Mouse (Mus musculus) brown adipose tissue, adult 24 weeks (tissue): ENCODE results near the gene Agbl4. TPM values are rescaled to one million over a fixed set of nuclear protein-coding genes. Genes with fewer than 3 reads are reported as not detected.

Experiments
- H3K27ac ChIP-seq: fragments of 200-500 bp; replicated peaks from 2 replicates; pipeline ENCODE4 v1.5.1; 2012; ENCODE audit warnings: low read depth, mild to moderate bottlenecking, low read length
- H3K4me1 ChIP-seq: fragments of 200-500 bp; 2 replicates; pipeline ENCODE4 v1.6.1; 2012; ENCODE audit warnings: low read length, mixed read lengths; ENCODE audit not compliant: control insufficient read depth, insufficient read depth, insufficient read length
- H3K4me3 ChIP-seq: fragments of 200-500 bp; 2 replicates; pipeline ENCODE4 v1.5.1; 2012; ENCODE audit warnings: low read depth, mild to moderate bottlenecking, low read length, moderate library complexity; ENCODE audit not compliant: insufficient read depth
- polyA plus RNA-seq: library from polyadenylated mRNA; stranded (reverse); fragments of >200 nt; gene quantifications from 2 replicates; pipeline ENCODE4 v1.2.4, GENCODE M21; 2012; ENCODE audit not compliant: missing spikeins, insufficient read depth, insufficient read length

Gene Agbl4
- polyA plus RNA-seq, 1 experiment = not detected

DNA sequence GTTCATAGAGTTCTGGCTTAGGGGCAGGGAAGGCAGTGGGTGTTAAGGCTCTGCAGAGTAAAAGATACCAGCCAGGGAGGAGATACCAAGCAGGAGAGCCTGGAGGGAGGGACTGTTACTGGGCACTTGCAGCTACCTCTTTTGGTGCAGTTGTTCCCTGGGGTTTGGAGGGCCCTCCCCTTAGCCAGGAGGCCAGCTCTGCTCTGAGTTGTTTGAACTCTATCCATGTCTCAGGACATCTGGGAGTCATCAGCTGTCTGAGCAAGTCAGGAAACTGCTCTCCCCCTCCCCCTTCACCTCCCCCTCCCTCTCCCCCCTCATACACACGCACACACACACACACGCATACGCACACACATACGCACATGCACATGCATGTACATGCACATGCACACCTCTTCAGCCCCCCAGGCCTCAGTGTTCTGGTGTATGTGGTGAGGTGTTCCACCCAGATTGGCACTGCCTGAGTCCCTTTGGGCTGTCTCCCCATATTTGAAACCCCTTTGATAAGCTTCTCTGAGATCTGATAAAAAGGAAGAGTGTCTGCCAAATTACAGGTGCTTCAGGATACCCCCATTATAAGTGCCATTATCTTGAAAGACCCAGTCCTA, 1089.9 kb downstream of the Agbl4 start:
- Histone ChIP-seq H3K4me3 (no peak overlapping the region), H3K27ac (no peak overlapping the region), H3K4me1 (0 out of 2 replicates have a peak, but pooled peaks cover 2% of the 10 kb centered on the region)

DNA sequence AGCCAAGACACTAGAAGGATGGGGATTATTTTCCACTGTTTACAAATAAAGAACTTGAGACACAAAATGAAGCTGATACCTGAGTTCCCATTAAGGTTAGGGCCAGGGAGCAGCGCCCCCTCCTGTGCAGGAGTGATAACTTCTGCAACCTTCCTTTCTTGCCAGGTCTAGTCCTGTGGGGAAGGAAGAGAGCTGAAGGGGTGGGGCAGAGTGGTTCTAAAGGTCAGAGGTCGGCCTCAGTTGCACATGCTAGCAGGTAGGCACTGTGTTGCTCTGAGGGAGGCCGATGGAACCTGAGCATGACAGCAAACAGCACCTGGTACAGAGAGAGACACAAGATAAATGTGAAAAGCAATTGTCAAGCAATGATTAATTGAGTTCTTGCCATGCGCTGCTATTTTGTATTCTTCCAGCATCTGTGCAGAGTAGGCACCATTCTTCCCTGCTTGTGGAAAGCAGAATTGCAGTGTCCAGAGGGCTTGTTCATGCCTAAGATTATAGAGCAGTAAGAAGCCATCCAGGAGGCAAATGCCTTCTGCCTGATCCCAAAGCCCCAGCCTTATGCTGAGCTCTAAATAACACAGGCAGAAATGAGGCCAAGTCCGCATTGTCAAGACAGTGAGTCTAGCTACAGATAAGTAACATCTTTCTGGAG, 1096.4 kb downstream of the Agbl4 start:
- H3K4me1 ChIP-seq = no peaks in the 10 kb centered on the region
- H3K4me3 ChIP-seq = no peak overlapping the region

DNA sequence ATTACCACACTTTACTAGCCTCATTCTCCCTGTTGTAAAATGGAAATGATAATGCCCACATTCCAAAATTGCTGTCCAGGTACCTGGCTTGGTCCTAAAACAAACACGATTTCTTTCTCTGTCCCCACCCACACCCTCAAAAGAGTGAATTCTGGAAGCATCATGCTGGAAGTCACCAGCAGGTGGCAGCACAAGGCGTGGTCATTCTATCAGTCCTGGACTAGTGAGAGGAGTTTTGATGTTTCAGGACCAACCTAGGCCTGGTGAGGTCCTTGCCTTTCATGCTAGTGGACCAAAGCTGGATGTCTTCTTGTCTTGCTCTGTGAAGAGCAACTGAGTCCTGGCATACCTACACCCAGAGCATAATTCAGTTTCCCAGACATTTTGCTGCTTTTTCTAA, 1098.5 kb downstream of the Agbl4 start:
- no peak overlapping the region for H3K27ac ChIP-seq
- no peaks in the 10 kb centered on the region for H3K4me1 ChIP-seq
- H3K4me3 ChIP-seq = no peak overlapping the region

More for the DNA sequence above, 1096.4 kb downstream of the Agbl4 start:
- no peak overlapping the region for H3K27ac ChIP-seq

DNA sequence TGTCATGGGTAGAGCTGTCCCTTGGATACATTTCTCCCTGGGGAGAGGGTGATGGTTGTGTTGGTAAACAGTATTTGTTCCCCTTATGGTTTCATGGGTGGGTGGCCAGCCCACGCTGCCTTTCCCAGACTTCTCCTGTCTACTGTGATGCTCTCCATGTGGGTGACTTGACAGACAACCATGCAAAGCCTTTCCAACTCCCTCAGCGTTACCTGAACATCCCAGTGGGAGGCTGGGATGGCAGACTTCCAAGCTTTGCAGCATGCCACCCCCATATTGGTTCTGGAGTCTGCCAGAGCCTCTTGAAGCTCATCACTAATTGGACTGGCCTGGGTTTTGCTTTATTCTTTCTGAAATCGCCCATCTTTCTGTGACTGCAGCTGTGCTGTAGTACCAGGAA, 1101.3 kb downstream of the Agbl4 start:
- H3K4me1 ChIP-seq = no peaks in the 10 kb centered on the region
- H3K4me3 ChIP-seq = no peak overlapping the region
- H3K27ac ChIP-seq = no peak overlapping the region

DNA sequence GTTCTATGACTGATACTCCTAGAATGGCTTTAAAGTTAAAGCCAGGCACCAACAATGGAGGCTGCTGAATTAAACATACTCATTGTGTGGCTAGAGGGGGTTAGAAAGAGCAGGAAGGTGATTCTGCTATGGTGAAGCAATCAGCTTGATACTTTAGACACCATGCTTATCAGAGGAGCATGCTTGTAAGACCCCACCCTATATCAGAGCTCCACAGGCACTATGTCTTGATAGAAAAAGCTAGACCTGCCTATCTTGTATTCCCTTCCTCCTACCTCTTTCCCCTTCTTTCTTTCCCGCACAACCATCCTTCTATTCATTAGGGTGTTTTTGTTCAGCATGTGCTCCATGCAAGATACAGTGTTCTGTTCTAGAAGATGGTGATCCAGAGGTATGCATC, 1104.0 kb downstream of the Agbl4 start:
- Histone ChIP-seq H3K4me3 (no peak overlapping the region), H3K4me1 (no peaks in the 10 kb centered on the region), H3K27ac (no peak overlapping the region)

DNA sequence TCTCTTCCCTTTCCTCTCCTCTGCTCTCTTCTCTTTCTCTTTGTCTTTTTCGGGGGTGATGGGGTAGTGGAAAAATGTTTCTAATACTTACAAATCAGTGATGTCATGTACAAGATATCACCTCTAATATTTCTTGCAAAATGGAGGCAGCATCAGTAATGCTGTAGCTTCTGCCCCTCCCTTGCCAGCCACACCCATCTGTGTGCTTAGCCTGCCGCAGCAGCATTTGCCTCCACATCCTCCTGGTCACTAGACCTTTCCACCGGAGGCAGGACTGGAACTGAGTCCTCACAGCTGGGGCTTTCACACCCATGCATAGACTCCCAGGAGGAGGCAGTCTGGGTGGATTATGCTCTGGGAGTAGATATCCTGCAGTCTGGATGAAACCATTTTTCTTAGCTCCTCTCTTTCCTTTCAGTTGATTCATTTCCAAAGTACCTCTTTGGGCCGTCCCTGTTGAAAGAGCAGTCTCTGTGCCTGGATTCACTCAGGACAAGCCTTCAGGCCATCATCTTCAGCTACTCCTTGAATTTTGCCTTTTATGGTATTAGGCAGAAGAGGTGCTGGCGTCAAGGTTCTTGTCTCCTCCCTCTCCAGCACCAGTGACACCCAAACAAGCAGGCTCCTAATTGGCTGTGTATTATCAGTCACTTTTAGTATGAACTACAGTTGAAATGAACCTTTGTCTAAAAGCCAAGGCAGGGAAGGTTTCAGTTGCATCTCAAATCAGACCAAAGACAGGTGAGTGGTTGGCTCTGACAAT, 1105.7 kb downstream of the Agbl4 start:
- no peak overlapping the region for H3K27ac ChIP-seq
- H3K4me3 ChIP-seq = no peak overlapping the region
- H3K4me1 ChIP-seq = no peaks in the 10 kb centered on the region

DNA sequence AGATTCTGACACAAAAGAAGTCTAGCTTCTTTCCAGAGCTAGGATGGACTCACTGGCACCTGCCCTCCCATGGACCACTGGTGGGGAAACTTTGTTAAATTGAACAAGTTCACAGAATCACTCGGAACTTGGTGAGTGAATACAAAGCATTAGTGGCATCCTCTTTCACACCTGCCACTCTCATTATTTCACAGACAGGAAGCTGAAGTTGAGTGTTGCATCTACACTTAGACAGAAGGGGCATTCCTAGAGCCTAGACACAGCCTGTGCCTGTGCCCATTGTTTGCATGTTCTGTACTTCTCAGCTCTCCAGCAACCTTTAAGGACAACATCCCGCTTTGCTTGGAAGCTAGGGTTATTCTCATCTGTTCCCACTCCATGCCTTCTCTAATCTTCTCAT, 1107.5 kb downstream of the Agbl4 start:
- Histone ChIP-seq H3K4me3 (no peak overlapping the region), H3K27ac (no peak overlapping the region), H3K4me1 (no peaks in the 10 kb centered on the region)

DNA sequence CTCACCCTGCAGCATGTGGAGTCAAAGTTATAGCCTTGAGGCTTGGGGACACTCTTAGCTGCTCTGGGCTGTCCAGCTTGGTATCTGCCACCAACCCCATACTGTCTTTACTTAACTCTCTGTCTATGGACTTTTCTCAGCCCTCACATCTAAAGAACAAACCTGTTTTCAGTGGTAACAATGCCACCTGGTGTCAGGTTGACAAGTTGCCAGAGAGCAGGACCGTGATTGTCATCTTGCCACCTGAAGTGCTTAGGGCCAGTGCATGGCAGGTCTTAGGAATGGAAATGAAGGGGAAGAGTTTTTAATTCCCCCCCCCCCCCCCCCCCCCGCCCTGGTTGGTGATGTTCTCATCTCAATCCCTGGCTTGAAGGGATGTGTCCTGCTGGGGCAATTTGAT, 1112.7 kb downstream of the Agbl4 start:
- Histone ChIP-seq H3K27ac (no peak overlapping the region), H3K4me1 (no peaks in the 10 kb centered on the region), H3K4me3 (no peak overlapping the region)

DNA sequence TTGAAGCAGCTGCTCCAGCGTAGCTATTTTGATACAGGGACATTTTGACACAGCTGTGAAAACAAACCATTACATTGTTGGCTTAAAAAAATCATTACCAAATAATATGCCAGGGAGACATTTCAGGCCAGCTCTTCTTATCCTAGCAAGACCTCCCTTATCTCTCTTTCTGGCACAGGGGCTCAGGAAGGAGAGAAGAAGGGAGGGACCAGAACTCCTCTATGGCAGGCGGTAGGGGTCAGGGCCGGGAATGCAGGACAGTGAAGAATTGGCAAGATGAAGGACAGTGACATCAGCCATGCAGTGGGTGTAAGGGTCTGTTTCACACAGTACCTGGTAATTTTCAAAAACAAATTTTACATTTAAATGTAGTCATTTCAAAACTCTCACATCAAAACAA, 1116.5 kb downstream of the Agbl4 start:
- Histone ChIP-seq H3K27ac (no peak overlapping the region), H3K4me1 (no peaks in the 10 kb centered on the region)

DNA sequence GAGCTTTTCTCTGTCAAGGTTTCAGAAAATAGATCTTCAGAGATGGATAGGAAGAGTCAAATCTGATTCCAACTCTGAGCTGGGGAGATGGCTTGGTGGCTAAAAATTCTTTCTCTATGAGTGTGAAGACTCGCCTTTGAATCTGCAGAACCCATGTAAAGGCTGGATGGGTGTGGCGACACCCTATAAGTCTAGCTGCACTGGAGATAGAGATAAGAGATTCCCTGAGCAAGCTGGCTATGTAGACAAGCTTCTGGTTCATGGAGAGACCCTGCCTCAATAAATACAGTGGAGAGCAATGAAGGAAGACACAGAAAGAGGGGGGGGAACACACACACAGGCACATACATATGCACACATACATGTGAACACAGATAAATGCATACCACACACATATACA, 1118.7 kb downstream of the Agbl4 start:
- no peaks in the 10 kb centered on the region for H3K4me1 ChIP-seq
- no peak overlapping the region for H3K4me3 ChIP-seq
- H3K27ac ChIP-seq = no peak overlapping the region

More for the DNA sequence above, 1116.5 kb downstream of the Agbl4 start:
- H3K4me3 ChIP-seq = no peak overlapping the region

DNA sequence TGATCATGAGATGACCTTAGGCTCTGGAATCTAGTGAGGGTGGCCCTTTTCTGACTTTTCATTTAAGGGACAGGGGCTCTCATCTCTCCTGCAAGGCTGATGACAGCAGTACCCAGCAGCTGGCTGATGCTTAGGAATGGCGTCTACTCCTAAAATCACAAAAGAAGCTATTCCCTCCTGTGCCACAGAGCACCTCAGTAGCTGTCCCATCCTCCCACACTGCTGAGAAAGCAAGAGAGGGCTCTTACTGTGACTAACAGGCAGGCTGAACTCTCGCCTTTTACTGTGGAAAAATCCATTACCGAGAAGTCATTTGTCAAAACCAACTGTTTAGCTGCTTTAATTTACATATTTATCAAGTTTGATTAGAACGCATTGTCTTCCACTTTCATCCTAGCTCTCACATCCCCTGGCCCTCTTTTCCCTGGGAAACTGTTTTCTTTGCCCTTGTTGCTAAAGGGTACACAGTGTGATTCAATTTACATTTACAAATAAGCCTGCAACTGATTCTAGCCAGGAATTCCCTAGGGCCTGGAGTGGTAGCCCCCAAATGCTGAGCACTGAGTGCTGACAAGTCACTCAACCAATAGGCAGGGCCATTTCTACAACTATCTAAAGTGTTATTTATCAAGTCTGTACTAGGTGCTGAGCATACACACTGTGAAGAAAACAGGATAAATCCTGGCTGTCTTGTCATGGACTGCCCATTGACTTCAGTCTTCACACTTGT, 1119.8 kb downstream of the Agbl4 start:
- no peak overlapping the region for H3K4me3 ChIP-seq
- no peak overlapping the region for H3K27ac ChIP-seq
- H3K4me1 ChIP-seq = no peaks in the 10 kb centered on the region

DNA sequence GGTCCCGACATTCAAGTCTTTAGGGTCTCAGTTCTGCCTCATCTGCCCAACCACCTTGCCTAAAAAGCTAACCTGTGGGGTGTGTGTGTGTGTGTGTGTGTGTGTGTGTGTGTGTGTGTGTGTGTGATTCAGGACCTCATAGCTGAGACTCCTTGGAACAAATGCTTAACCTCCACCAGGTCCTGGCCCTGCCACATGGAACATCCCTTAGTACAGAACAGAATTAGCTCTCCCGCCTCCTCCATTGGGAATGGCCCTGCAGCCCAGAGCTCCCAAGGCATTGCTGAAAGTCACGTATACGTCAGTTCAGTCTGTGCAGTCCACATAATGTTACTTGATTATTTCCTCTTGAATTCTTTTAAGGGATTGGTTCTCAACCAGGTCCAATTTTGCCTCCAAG, 1120.7 kb downstream of the Agbl4 start:
- H3K27ac ChIP-seq = no peak overlapping the region
- no peak overlapping the region for H3K4me3 ChIP-seq
- no peaks in the 10 kb centered on the region for H3K4me1 ChIP-seq

DNA sequence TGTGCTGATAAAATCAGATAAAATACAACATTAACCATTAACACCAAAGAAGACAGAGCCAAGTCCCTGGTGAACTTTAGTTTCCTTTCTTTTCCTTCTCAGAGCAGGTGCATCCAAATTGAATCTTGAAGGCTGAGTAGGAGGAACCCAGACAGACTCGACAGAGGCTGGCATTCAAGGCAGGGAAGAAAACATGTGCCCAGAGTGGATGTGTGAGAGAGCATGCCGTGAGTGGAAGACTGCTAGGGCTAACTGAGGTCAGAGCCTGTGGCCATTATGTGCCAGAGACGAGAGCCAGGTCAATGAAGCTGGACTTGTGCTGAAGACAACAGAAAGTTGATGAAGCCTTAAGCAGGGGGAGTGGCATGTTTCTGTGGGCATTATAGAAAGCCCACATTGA, 1121.8 kb downstream of the Agbl4 start:
- no peaks in the 10 kb centered on the region for H3K4me1 ChIP-seq
- no peak overlapping the region for H3K27ac ChIP-seq
- H3K4me3 ChIP-seq = no peak overlapping the region

DNA sequence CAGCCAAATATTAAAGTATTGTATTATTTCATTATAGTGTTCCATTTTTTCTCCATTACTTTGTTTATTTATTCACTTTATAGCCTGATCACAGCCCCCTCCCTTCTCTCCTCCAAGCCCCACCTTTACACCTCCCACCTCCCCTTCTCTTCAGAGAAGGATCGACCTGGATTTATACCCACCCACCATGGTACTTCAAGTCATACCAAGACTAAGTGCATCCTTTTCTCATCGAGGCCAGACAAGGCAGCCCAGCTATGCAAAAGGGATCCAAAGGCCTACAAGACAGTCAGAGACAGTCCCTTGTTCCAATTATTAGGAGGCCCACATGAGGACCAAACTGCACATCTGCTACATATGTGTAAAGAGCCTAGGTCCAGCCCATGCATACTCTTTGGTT, 1122.5 kb downstream of the Agbl4 start:
- Histone ChIP-seq H3K4me3 (no peak overlapping the region), H3K4me1 (no peaks in the 10 kb centered on the region), H3K27ac (no peak overlapping the region)

DNA sequence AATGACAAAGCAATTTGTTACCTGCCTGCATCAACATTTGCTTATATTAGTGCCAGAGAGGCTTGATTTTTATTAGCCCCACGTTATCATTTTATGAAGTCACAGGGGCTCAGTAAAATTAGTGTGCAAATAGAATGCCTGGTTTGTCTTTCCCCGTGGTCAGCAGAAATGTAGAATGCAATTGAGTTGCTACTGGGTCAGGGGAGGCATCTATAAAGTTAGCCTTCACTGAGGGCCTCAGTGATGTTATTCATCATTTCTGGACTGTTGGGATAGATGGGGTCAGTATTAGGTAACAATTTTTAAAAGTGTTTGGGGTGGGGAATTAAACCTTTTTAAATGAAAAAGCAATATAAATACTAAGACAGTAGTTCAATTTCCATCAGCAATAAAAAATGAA, 1125.5 kb downstream of the Agbl4 start:
- Histone ChIP-seq H3K4me1 (no peaks in the 10 kb centered on the region), H3K4me3 (no peak overlapping the region), H3K27ac (no peak overlapping the region)
